Mouse (Mus musculus) right cerebral cortex, adult 2 months (tissue): ENCODE results near the gene Cd82.

ENCODE experiments used
- DNase-seq, 2 experiments: peaks; one replicate each; pipeline ENCODE4 v3.0.0; 2021 to 2022; ENCODE audit warnings: low spot score in 2 of 2

Gene Cd82

DNA sequence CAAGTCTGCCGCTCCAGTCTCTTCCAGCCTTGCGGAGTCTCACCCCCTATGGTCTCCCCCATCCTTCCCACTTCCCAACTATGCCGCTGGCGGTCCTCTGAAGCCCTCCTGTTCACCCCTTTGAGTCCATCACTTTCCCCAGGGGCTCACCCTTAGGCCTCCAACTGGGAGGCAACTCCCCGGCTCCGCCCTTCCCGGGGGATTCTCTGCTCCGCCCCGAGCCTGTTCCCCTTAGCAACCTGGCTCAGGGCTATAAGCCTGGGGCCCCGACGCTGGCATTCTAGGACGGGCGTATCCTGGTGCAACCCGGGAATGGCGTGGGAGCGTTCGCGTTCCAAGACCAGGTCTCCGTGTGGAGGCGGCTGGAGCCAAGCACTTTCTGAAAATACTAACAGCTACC lies at the start of gene Cd82:
Cd82 (minus strand) TSS at position 381 of the 400 bp plus-strand sequence.
- DNase-seq, result no peak

DNA sequence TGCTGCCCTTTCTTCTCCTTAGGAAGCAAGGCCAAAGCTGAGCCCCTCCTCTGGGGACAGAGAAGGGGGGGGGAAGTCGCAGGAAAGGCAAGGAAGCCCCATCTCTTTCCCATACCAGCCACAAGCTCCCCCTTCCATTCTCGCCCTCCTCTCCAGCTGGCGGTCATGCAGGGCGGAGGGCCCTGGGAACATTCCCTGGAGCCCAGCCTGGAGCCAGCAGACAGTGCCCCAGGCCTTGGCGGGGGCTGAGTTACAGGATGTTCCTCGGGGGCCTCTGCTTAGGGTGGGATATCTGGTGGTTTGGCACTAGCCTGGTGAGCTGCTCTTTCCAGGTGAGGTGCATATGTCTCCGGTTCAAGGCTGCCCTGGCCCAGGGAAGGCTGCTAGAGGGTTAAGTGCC lies 49.2 kb upstream of the Cd82 start:
- DNase-seq, result no peak

GRCm38 (mm10) chr2:93510839-93511238 lies 47.9 kb upstream of the Cd82 start:
- DNase-seq, result peak; percentile 28 to 43

DNA sequence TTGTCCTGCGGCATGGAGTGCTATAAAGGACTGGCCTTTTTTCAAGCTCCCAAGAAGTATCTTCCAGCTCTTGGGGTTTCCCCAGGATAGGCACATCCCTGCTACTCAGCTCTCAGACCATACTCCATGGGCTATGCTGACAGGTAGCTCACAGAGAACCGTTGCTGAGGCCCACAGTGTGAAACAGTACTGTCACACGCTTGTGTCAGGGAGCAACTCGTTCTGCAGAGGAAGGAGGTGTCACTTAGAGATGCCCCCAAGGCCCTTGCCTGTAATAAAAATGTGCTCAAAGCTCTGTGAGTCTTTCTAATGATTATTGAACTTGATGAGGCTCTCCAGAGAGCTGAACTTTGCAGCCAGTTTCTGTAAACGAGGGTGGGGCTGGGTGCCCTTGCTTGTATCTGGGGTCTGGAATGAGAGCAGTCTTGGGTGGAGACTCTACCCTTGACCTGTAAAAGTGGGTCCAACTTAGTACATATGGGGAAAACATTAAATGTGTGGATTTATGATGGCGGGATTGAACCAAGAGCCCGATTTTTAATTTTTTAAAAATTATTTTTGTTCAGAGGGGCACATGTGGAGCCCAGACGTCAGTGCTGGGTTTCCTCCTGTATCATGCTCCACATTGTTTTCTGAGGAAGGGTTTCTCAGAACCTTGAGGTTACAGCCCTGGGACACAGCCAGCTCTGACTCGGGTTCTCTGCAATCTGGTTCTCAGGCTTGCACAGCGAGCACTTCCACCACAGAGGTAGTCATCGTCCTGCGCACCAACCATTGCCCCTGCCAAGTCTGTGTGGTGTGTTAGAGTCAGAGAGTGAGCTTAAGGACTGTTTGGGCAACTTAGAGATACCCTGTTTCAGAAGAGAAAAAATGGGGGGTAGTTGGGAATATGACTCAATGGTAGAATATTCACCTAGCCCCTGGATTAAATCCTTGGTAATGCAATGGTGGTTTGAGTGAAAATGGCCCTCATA lies 47.1 kb upstream of the Cd82 start:
- DNase-seq, result no peak

DNA sequence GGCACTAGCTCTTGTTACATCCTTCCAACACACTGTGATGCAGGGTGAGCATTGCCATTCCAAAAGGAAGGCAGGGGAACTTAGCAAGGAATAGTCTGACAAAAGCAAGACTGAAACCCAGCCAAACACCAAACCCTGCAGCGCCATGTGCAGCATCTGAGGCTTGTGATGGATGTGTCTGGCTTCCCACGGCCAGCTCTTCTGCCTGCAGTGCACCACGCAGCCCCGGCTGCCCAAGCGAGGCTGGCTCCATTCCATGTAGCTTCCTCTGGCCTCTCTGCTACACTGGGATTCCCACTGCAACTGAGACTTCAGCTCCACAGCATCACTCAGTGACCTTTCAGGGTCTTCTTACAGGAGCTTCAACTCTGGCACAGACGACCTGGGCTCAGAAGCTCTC lies 42.2 kb upstream of the Cd82 start:
- peak; percentile 32 to 40 for DNase-seq

- DNase-seq, result peak in 1 of 2 experiments; percentile 25
Observed at GRCm38 (mm10) chr2:93503353-93503752, 40.4 kb upstream of the Cd82 start.

DNA sequence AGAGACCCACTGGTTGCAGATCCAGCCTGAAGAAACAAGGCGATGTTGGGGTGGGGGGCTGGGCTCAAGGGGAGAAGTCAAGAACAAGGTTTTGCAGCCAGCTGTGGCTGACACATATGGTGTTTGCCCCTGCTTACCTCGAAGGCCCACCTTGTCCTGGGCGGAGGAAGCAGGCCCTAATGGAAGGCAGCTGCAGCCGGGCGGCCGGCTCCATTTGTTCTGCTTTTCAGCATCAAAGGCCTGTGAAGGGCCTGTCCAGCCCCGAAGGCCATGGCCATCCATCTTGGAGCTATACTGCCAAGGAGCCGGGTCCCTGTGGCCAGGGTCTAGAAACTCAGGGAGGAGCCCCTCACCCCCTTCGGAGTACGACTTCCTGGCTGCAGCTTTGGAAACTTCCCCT lies 38.4 kb upstream of the Cd82 start:
- DNase-seq, result no peak

- DNase-seq, result no peak
Observed at GRCm38 (mm10) chr2:93497221-93497620, 34.3 kb upstream of the Cd82 start.

DNA sequence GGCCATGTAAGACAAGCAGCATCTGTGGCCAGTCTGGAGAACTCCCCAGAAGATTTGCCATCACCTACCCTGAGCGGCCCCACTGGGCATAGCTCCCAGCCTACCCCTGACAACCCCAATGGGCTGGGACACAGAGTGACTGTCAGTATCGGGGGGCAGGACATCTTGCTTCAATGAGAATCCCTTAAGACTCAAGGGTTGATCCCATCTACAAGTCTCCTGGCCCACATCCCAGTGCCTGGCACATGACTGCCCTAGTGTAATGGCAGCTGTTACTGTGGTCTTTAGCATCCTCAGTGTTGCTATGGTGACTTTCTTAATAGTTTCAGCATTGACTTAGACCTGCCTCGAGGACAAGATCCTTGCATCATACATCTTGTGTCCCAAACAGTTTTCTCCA lies 32.2 kb upstream of the Cd82 start:
- DNase-seq, result no peak

DNA sequence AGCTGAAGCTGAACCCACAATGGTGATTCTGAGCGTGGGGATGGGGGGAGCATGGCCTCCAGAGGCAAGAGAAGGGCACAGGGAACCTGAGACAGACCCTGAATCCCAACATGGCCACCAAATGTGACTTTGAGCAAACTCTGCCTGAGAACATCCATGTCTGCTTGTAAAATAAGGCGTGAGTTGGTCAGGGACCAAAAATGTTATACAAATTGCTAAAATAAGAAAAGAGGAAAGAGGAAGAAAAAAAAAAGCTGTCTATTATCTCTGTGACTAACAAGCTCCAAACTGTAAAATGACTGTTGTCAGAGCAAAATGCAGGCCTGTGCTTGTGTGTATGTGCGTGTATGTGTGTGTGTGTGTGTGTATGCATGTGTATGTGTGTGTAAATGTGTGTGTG lies 30.6 kb upstream of the Cd82 start:
- no peak for DNase-seq

- DNase-seq, result no peak
Observed at GRCm38 (mm10) chr2:93490516-93490915, 27.6 kb upstream of the Cd82 start.

GRCm38 (mm10) chr2:93488911-93489587 lies 26.1 kb upstream of the Cd82 start:
- DNase-seq, result no peak

DNA sequence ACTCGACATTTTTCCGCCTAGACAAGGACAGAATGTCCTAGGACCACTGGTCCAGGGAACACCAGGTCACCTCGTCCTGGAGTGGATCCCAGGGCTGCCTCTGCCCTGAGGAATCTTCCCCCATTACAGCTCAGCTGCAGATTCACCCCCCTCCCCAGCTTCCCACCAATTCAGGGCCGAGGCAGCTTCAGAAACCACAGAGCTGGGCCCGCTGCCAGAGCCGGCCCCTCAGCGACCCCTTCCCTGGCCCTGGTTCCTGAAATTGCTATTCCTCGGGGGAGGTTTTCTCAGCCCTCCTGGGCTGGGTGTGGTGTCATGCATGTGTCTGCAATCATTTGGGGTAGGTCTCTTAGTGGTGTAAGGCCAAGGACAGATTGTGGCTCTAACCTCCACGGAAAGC lies 22.5 kb upstream of the Cd82 start:
- no peak for DNase-seq

DNA sequence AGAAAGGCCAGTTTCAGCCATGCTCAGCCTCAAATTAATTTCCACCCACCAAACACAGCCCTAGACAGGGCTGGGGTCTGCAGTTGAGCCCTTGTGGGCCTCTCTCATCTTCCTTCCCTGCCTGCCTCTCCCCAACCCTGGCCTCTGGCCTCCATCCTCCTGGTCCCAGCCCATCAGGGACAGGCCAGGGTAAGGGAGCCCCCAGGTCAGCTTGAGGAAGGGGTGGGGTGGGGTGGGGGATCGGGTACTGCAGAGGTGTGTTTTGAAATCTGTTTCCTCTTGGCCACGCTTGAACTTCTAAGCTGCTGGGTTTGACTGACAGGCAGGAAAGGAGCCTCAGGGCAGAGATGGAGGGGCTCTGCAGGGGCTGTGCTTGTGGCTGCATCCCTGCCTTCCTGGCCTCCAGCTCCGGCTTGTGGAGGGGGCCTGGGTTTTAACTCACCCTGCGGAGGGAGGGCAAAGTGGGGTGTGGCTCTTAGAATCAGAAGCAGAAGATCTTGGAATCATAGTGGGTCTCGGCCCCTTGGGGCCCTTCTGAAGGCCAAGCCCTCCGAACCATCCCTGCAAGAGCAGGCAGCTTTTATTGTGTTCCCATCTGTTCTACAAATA lies 19.2 kb upstream of the Cd82 start:
- no peak for DNase-seq

DNA sequence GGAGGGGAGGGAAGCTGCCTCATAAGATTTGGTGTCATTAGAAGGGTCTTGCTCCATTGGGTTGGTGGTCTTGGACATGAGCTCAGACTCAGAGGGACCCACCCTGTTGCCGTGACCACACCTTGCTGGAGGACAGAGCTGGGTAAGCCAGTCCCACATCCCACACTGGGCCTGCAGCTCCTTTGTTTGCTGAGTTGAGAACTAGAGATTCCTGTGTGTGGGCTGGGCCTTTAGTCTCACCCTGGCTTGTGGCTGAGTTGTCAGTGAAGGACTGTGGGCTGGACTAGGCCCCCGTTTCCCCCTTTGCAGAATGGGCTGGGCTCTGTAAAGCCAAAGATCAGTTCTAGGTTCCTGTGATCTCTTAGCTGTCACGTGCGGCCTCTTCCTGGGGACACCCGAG lies 15.8 kb upstream of the Cd82 start:
- DNase-seq, result no peak

- peak; percentile 47 to 57 for DNase-seq
Observed at GRCm38 (mm10) chr2:93477519-93477918, 14.6 kb upstream of the Cd82 start.

DNA sequence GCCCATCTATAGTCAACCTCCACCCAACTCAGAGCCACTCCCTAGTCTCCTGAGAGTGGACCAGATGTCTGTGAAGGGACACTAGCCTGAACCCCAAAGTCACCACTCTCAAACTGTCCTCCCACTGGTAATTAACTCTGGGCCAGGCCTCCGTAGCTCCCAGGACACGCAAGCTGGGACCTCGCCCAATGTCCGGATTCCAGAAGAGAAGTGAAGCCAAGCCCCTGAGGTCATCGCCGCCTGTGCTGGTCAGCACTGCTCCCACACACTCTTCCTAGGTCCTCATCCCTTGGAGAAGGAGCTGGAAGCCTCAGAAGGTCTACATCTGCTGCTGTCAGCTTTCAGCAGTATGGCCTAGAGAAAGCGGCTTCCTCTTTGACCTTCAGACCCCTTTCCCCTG lies 13.5 kb upstream of the Cd82 start:
- no peak for DNase-seq

DNA sequence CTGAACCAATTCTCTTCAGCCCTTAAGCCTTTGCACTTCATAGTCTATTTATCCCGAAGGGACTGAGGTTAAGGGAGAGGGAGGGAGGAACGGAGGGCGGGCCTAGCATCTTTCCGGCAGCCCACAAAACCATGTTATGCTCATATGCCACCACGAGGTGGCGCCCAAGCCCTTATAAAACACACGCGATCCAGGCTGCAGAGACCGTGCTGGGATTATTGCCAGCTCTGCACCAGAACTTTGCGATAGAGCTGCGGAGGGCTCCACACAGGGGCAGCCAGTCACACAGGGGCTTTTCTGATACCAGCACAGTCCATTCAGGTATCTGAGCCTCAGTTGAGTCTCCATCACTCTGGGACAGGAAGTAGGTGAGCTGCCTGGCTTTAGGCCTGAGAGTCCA lies 12.1 kb upstream of the Cd82 start:
- peak; percentile 94 to 98 for DNase-seq

DNA sequence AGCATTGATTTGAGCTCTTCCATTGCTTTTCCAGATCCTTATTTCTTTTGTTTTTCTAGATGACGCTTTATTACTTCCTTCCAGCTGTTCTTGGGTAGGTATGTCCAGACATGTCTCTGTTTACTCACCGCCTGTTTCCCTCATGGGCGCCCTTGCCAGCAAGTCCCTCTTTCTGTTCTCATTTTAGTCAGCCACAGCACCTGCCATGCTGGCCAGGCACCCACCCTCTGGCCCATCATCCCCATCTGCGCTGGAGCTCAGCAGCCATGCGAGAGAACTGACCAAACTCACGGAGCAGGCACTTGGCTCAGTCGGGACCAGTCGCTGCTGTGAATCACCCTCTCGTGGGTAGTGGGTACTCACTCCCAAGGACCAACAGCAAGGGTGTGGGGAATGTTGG lies 11.0 kb upstream of the Cd82 start:
- DNase-seq, result no peak

GRCm38 (mm10) chr2:93470849-93471576 lies 8.1 kb upstream of the Cd82 start:
- peak; percentile 91 to 93 for DNase-seq

GRCm38 (mm10) chr2:93470127-93470526 lies 7.2 kb upstream of the Cd82 start:
- DNase-seq, result peak; percentile 44 to 47

DNA sequence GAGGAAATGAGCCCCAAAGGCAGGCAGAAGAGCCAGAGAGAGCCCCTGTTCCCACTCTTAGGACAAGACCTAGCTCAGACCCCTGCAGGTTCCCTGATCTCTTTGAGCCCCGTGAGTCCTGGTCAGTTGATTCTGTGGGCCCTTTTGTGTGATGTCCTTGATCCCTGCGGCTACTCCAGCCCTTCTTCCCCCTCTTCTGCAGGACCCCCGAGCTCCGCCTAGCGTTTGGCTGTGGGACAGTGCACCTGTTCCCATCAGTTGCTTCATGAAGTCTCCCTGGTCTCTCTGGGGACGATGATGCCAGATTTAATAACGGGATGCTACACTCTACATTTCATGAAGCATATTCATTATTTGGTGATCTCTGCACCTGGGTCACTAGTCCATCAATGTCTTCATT lies 6.2 kb upstream of the Cd82 start:
- DNase-seq, result no peak
